Mouse (Mus musculus): ENCODE measurements around the gene Ano4. TPM values are rescaled to one million over a fixed set of nuclear protein-coding genes. Genes with fewer than 3 reads are reported as not detected.

Gene Ano4
- polyA plus RNA-seq, 1 experiment = not detected

DNA sequence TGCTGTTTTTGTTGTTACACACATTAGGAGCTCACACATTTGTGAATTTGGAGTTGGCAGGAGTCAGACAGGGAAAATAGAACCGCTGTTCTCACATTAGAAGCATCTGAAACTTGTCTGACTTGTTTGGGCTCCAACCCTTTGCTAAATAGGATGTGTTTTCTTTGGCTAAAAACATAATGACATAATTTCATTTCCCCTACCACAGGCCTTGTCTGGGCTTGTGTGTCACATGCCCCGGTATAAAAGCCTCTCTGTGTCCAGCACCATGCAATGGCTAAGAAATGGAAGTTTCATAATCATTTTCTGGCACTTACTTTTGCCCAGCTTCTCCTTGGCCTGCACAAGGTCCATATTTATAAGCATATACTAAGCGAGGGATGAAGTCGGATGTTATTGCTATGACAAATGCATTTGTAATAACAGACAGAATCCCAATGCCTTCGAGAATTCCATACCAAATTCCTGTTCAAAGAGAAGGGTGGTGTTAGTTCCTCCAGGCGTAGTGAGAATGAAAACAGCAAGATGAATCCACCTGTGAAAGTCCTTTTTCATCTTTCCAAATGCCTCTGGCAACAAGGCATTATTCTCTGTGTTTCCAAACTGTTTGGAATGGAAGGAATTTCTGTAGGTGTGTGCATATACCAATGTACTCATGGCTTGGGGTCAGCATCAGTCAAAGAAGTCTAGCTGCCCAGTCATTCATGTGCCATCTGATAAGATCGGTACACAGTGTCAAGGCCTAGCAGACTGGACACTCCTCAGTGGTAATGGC is 373.4 kb downstream of the Ano4 start:
- Histone ChIP-seq H3K4me1 (ENCODE audit: control insufficient read depth, insufficient read depth, insufficient read length, low read length) (no peaks in the 10 kb centered on the region), H3K36me3 (ENCODE audit: control insufficient read depth, insufficient read depth, low read length) (no peaks in the 10 kb centered on the region), H3K4me3 (ENCODE audit: low read depth, low read length) (no peak overlapping the region), H3K27ac (ENCODE audit: insufficient read depth, low read depth, low read length) (no peak overlapping the region), H3K27me3 (ENCODE audit: control insufficient read depth, insufficient read depth, low read length) (no peaks in the 10 kb centered on the region)
- TF ChIP-seq CTCF (IDR thresholded peaks at IDR 0.05; ENCODE audit: extremely low read depth, insufficient read length, insufficient replicate concordance, low read depth, low read length) (no peak), POLR2A (IDR thresholded peaks at IDR 0.05; ENCODE audit: low read depth, low read length) (no peak)
- 62% methylated on average over 7 of the region's 7 CpGs for WGBS

- Histone ChIP-seq H3K4me1 (ENCODE audit: control insufficient read depth, insufficient read depth, insufficient read length, low read length) (no peaks in the 10 kb centered on the region), H3K4me3 (ENCODE audit: low read depth, low read length) (no peak overlapping the region), H3K36me3 (ENCODE audit: control insufficient read depth, insufficient read depth, low read length) (no peaks in the 10 kb centered on the region), H3K27me3 (ENCODE audit: control insufficient read depth, insufficient read depth, low read length) (no peaks in the 10 kb centered on the region), H3K27ac (ENCODE audit: insufficient read depth, low read depth, low read length) (no peak overlapping the region)
- TF ChIP-seq POLR2A (IDR thresholded peaks at IDR 0.05; ENCODE audit: low read depth, low read length) (no peak), CTCF (IDR thresholded peaks at IDR 0.05; ENCODE audit: extremely low read depth, insufficient read length, insufficient replicate concordance, low read depth, low read length) (no peak)
- 88% methylated on average over 5 of the region's 5 CpGs for WGBS
Measured at GRCm38 (mm10) chr10:88968586-88968985, 376.0 kb downstream of the Ano4 start.

- Histone ChIP-seq H3K36me3 (ENCODE audit: control insufficient read depth, insufficient read depth, low read length) (no peaks in the 10 kb centered on the region), H3K4me3 (ENCODE audit: low read depth, low read length) (no peak overlapping the region), H3K4me1 (ENCODE audit: control insufficient read depth, insufficient read depth, insufficient read length, low read length) (no peaks in the 10 kb centered on the region), H3K27ac (ENCODE audit: insufficient read depth, low read depth, low read length) (no peak overlapping the region), H3K27me3 (ENCODE audit: control insufficient read depth, insufficient read depth, low read length) (no peaks in the 10 kb centered on the region)
- 69% methylated on average over 5 of the region's 5 CpGs for WGBS
- TF ChIP-seq POLR2A (IDR thresholded peaks at IDR 0.05; ENCODE audit: low read depth, low read length) (no peak), CTCF (IDR thresholded peaks at IDR 0.05; ENCODE audit: extremely low read depth, insufficient read length, insufficient replicate concordance, low read depth, low read length) (no peak)
Measured at GRCm38 (mm10) chr10:88960791-88961190, 383.8 kb downstream of the Ano4 start.

GRCm38 (mm10) chr10:88950297-88950653 is 394.3 kb downstream of the Ano4 start:
- no peaks in the 10 kb centered on the region for H3K36me3 ChIP-seq (ENCODE audit: control insufficient read depth, insufficient read depth, low read length)
- TF ChIP-seq CTCF (IDR thresholded peaks at IDR 0.05; ENCODE audit: extremely low read depth, insufficient read length, insufficient replicate concordance, low read depth, low read length) = no peak
- no peak for TF ChIP-seq POLR2A (IDR thresholded peaks at IDR 0.05; ENCODE audit: low read depth, low read length)
- peaks cover 3% of the 10 kb centered on the region for H3K4me1 ChIP-seq (ENCODE audit: control insufficient read depth, insufficient read depth, insufficient read length, low read length)
- WGBS = 25% methylated on average over 4 of the region's 4 CpGs
- no peaks in the 10 kb centered on the region for H3K27me3 ChIP-seq (ENCODE audit: control insufficient read depth, insufficient read depth, low read length)
- H3K27ac ChIP-seq (ENCODE audit: insufficient read depth, low read depth, low read length) = no peak overlapping the region
- H3K4me3 ChIP-seq (ENCODE audit: low read depth, low read length) = no peak overlapping the region

DNA sequence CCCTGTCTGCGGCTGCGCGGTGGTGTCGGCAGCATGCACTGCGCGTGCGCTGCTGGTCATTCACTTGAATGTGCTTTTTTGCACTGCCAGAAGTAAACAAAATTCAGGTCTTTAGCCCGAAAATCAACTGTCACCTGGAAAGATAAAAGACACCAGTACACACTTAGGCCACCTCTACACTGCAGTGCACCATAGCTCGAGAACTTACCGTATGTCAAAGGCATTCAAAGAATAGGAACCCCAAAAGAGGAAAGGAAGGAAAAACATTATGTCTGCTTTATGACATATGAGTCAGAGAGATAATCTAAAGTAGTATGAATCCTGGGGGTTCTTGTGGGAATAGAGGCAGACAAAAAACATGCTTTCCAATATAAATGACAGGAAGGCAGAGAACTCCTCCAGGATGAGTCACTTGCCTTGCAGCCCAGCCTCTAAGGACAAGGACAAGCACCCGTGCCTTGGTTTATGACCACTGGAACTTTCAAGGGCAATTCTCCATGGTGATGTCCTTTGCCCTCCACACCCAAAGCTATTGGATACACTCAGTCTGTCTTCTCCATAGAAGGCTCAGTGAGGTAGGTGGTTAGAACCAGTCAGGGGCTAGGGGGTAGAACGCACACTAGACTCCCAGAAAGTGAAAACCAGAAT is 394.8 kb downstream of the Ano4 start:
- Histone ChIP-seq H3K27me3 (ENCODE audit: control insufficient read depth, insufficient read depth, low read length) (no peaks in the 10 kb centered on the region), H3K4me1 (ENCODE audit: control insufficient read depth, insufficient read depth, insufficient read length, low read length) (peaks cover 3% of the 10 kb centered on the region), H3K27ac (ENCODE audit: insufficient read depth, low read depth, low read length) (no peak overlapping the region), H3K4me3 (ENCODE audit: low read depth, low read length) (no peak overlapping the region), H3K36me3 (ENCODE audit: control insufficient read depth, insufficient read depth, low read length) (no peaks in the 10 kb centered on the region)
- 78% methylated on average over 12 of the region's 12 CpGs for WGBS
- TF ChIP-seq CTCF (IDR thresholded peaks at IDR 0.05; ENCODE audit: extremely low read depth, insufficient read length, insufficient replicate concordance, low read depth, low read length) = no peak
- no peak for TF ChIP-seq POLR2A (IDR thresholded peaks at IDR 0.05; ENCODE audit: low read depth, low read length)

Other genes with a start within 250 kb of the Ano4 start
- 0.19 and 1.9 TPM in 2 replicates for gene Gas2l3, start 99.2 kb upstream of the Ano4 start, polyA plus RNA-seq (2012; rRNA removed)
- gene Nr1h4, start 188.8 kb upstream of the Ano4 start, polyA plus RNA-seq (2012; rRNA removed) = 8.2 and 10.2 TPM in 2 replicates

All from small intestine, adult 2 months (tissue).